ENCODE assay signal across 9 mouse cellular contexts in genomic region chr19:55253239-55253569, GRCm38 (mm10). TPM values are rescaled to one million over a fixed set of nuclear protein-coding genes. Genes with fewer than 3 reads are reported as not detected.
DNase-seq lines count a peak whose midpoint lies in the region; ATAC-seq and TF ChIP-seq lines count a peak whose summit lies in the region.
"Had no signal": no experiment of that assay in that cellular context is flagged by ENCODE, and none has a peak within 500 bp of the region (broad histone marks: within the 10 kb centered on the region; RNA-seq: fewer than 3 reads in every experiment).

No protein-coding gene starts in this region.

- H3K4me3 ChIP-seq in heart, embryonic 14.5 days (ENCODE audit: control insufficient read depth in 1 of 2, insufficient read depth in 1 of 2, low read depth in 1 of 2, low read length in 2 of 2), result peak overlapping the region; percentile 68 to 76
- peak overlapping the region; percentile 85 for H3K4me3 ChIP-seq in ES-Bruce4 (ENCODE audit: low read depth, low read length)
- H3K4me3 ChIP-seq in forebrain, embryonic 13.5 days, result peak overlapping the region; percentile 59
- H3K4me3 ChIP-seq in liver, embryonic 14.5 days (ENCODE audit: insufficient read depth in 1 of 2, low read depth in 2 of 2, low read length in 2 of 2), result peak overlapping the region; percentile 73 to 93
- peak overlapping the region; percentile 59 for H3K4me3 ChIP-seq in stomach, embryonic 16.5 days (replicated peaks; ENCODE audit: low read length)

- H3K27ac ChIP-seq in heart, embryonic 14.5 days (replicated peaks in 1 of 2; ENCODE audit: control insufficient read depth in 1 of 2, insufficient read depth in 1 of 2, low read depth in 2 of 2, low read length in 2 of 2), result peak overlapping the region; percentile 77 to 85
- H3K27ac ChIP-seq in ES-Bruce4 (ENCODE audit: insufficient read depth, low read length), result no peak overlapping the region
- no peak overlapping the region for H3K27ac ChIP-seq in forebrain, embryonic 13.5 days
- H3K27ac ChIP-seq in liver, embryonic 14.5 days, result peak overlapping the region; percentile 80
- peak overlapping the region; percentile 93 for H3K27ac ChIP-seq in stomach, embryonic 16.5 days (ENCODE audit: low read length)

- no peak for TF ChIP-seq POLR2A in ES-Bruce4 (IDR thresholded peaks at IDR 0.05; ENCODE audit: insufficient read depth, low read length)

- peak overlapping the region; percentile 82 for H3K9ac ChIP-seq in heart, embryonic 14.5 days (ENCODE audit: low read length)
- peak overlapping the region; percentile 82 for H3K9ac ChIP-seq in ES-Bruce4 (ENCODE audit: low read depth, poor library complexity, severe bottlenecking)
- peak overlapping the region; percentile 78 for H3K9ac ChIP-seq in forebrain, embryonic 13.5 days
- H3K9ac ChIP-seq in liver, embryonic 14.5 days (replicated peaks), result peak overlapping the region; percentile 86
- H3K9ac ChIP-seq in stomach, embryonic 16.5 days (ENCODE audit: low read length), result peak overlapping the region; percentile 83

- H3K36me3 ChIP-seq in heart, embryonic 14.5 days (ENCODE audit: control insufficient read depth, insufficient read depth, low read length), result no peaks in the 10 kb centered on the region
- H3K36me3 ChIP-seq in ES-Bruce4 (ENCODE audit: control insufficient read depth, insufficient read depth, low read length, poor library complexity, severe bottlenecking), result no peaks in the 10 kb centered on the region
- no peaks in the 10 kb centered on the region for H3K36me3 ChIP-seq in forebrain, embryonic 13.5 days (ENCODE audit: poor library complexity, severe bottlenecking)
- H3K36me3 ChIP-seq in liver, embryonic 14.5 days (replicated peaks; ENCODE audit: control insufficient read depth, insufficient read depth, low read depth), result no peaks in the 10 kb centered on the region
- no peaks in the 10 kb centered on the region for H3K36me3 ChIP-seq in stomach, embryonic 16.5 days (ENCODE audit: control insufficient read depth, insufficient read depth, low read length)

- ATAC-seq in heart, embryonic 14.5 days (ENCODE audit: insufficient number of reproducible peaks, insufficient read depth, low FRiP score, low read depth), result no peak
- 0 out of 2 replicates have a peak, but pooled peaks have one; percentile 14 for ATAC-seq in forebrain, embryonic 13.5 days
- peak; percentile 11 for ATAC-seq in liver, embryonic 14.5 days (ENCODE audit: insufficient read depth)
- no peak for ATAC-seq in stomach, embryonic 16.5 days (ENCODE audit: insufficient read depth, low FRiP score)

- no peak for DNase-seq in heart, postnatal 10 days
- no peak for DNase-seq in liver, embryonic 14.5 days (ENCODE audit: low read depth in 3 of 3, low spot score in 3 of 3)
- DNase-seq in ovary, postnatal 36 days (ENCODE audit: low spot score), result no peak
- no peak for DNase-seq in left cerebral cortex, adult 11 months (ENCODE audit: low spot score)

- TF ChIP-seq CTCF in ES-Bruce4 (IDR thresholded peaks at IDR 0.05; ENCODE audit: low read depth, low read length), result no peak
- no peak for TF ChIP-seq CTCF in liver, embryonic 14.5 days (IDR thresholded peaks at IDR 0.05; ENCODE audit: low read depth)

- H3K4me1 ChIP-seq in heart, embryonic 14.5 days (ENCODE audit: control insufficient read depth in 2 of 2, insufficient read depth in 2 of 2, low read length in 2 of 2), result peaks cover 3 to 18% of the 10 kb centered on the region in 2 experiments; a peak in 2 of 4 replicates
- peaks cover 2% of the 10 kb centered on the region for H3K4me1 ChIP-seq in ES-Bruce4 (ENCODE audit: control insufficient read depth, insufficient read depth, low read length)
- H3K4me1 ChIP-seq in forebrain, embryonic 13.5 days, result peaks cover 18% of the 10 kb centered on the region
- H3K4me1 ChIP-seq in liver, embryonic 14.5 days (replicated peaks; ENCODE audit: control insufficient read depth in 2 of 2, insufficient read depth in 2 of 2, low read length in 1 of 2), result peaks cover 29 to 33% of the 10 kb centered on the region in 2 experiments
- H3K4me1 ChIP-seq in stomach, embryonic 16.5 days (ENCODE audit: control insufficient read depth, insufficient read depth, low read length), result peaks cover 4% of the 10 kb centered on the region; the same call in 1 of the 2 replicates

- no peaks in the 10 kb centered on the region for H3K27me3 ChIP-seq in heart, embryonic 14.5 days (ENCODE audit: control insufficient read depth, insufficient read depth, low read length)
- no peaks in the 10 kb centered on the region for H3K27me3 ChIP-seq in ES-Bruce4 (ENCODE audit: control insufficient read depth, insufficient read depth, low read length, poor library complexity, severe bottlenecking)
- no peaks in the 10 kb centered on the region for H3K27me3 ChIP-seq in forebrain, embryonic 13.5 days
- no peaks in the 10 kb centered on the region for H3K27me3 ChIP-seq in liver, embryonic 14.5 days (ENCODE audit: control insufficient read depth, insufficient read depth, low read length)
- no peaks in the 10 kb centered on the region for H3K27me3 ChIP-seq in stomach, embryonic 16.5 days (ENCODE audit: control insufficient read depth, insufficient read depth, low read length)
- H3K27me3 ChIP-seq: Patski had no signal

- intact Hi-C loops in heart, postnatal 10 days (cut with DNase I), result no loop called here

- TF ChIP-seq EP300 in ES-Bruce4 (IDR thresholded peaks at IDR 0.05; ENCODE audit: insufficient read depth, low read depth, low read length), result no peak
- no peak for TF ChIP-seq EP300 in liver, embryonic 14.5 days (IDR thresholded peaks at IDR 0.05; ENCODE audit: low read depth)

- H3K9me3 ChIP-seq in heart, embryonic 14.5 days (ENCODE audit: control insufficient read depth, low read length), result no peaks in the 10 kb centered on the region
- peaks cover 3% of the 10 kb centered on the region for H3K9me3 ChIP-seq in ES-Bruce4 (replicated peaks; ENCODE audit: control insufficient read depth, insufficient read depth, low read length, poor library complexity, severe bottlenecking)
- no peaks in the 10 kb centered on the region for H3K9me3 ChIP-seq in forebrain, embryonic 13.5 days (replicated peaks)
- no peaks in the 10 kb centered on the region for H3K9me3 ChIP-seq in liver, embryonic 14.5 days (ENCODE audit: control insufficient read depth, low read length)
- no peaks in the 10 kb centered on the region for H3K9me3 ChIP-seq in stomach, embryonic 16.5 days (replicated peaks; ENCODE audit: control insufficient read depth, low read length)

- WGBS in heart, embryonic 14.5 days, result under 1% methylated on average over 9 of the region's 9 CpGs
- WGBS in forebrain, embryonic 13.5 days, result 8% methylated on average over 9 of the region's 9 CpGs
- under 1% methylated on average over 9 of the region's 9 CpGs for WGBS in liver, embryonic 14.5 days (ENCODE audit: insufficient replicate concordance)
- WGBS in stomach, embryonic 16.5 days, result 3% methylated on average over 9 of the region's 9 CpGs

- H3K4me2 ChIP-seq in heart, embryonic 14.5 days (ENCODE audit: low read length), result peak overlapping the region; percentile 92
- peak overlapping the region; percentile 95 for H3K4me2 ChIP-seq in forebrain, embryonic 13.5 days
- peak overlapping the region; percentile 72 for H3K4me2 ChIP-seq in liver, embryonic 14.5 days (ENCODE audit: low read depth)
- H3K4me2 ChIP-seq in stomach, embryonic 16.5 days (ENCODE audit: low read depth, low read length), result peak overlapping the region; percentile 91

RNA-seq across cellular contexts. Expression of gene Acsl5, which starts 1.5 kb away (rescaled TPM):
- polyA plus RNA-seq in heart, embryonic 14.5 days (2014; fragmentation: Nextera tagmentation; extraction: Ambion mirVana), result 30.7 and 31.6 TPM in 2 replicates
- 10 to 100 TPM; 17.0 to 18.9 TPM for total RNA-seq in heart, postnatal 10 days (2021)
- 16.8 and 22.0 TPM in 2 replicates for polyA plus RNA-seq in ES-Bruce4 (2011; ENCODE audit: insufficient read depth, insufficient read length, low read depth, missing spikeins)
- 9.4 and 10.9 TPM in 2 replicates for polyA plus RNA-seq in forebrain, embryonic 13.5 days (2015; fragmentation: Nextera tagmentation; extraction: Ambion mirVana)
- 35.2 and 50.3 TPM in 2 replicates for polyA plus RNA-seq in liver, embryonic 14.5 days (2012; rRNA removed)
- 117 and 126 TPM in 2 replicates for polyA plus RNA-seq in liver, embryonic 14.5 days (2014; fragmentation: Nextera tagmentation; extraction: Ambion mirVana)
- 145 and 151 TPM in 2 replicates for polyA plus RNA-seq in stomach, embryonic 16.5 days (2015; fragmentation: Nextera tagmentation; extraction: Ambion mirVana)

RNA-seq across cellular contexts. Expression of gene Gucy2g, which starts 12.2 kb away (rescaled TPM):
- not detected in 2 replicates for polyA plus RNA-seq in heart, embryonic 14.5 days (2014; fragmentation: Nextera tagmentation; extraction: Ambion mirVana)
- under 1 TPM in 1 of 2 experiments, not detected in 1; 0.07 TPM for total RNA-seq in heart, postnatal 10 days (2021)
- 0.25 TPM in 1 of 2 replicates, not detected in the other for polyA plus RNA-seq in ES-Bruce4 (2011; ENCODE audit: insufficient read depth, insufficient read length, low read depth, missing spikeins)
- polyA plus RNA-seq in forebrain, embryonic 13.5 days (2015; fragmentation: Nextera tagmentation; extraction: Ambion mirVana), result not detected in 2 replicates
- 0.01 and 0.03 TPM in 2 replicates for polyA plus RNA-seq in liver, embryonic 14.5 days (2012; rRNA removed)
- not detected in 2 replicates for polyA plus RNA-seq in liver, embryonic 14.5 days (2014; fragmentation: Nextera tagmentation; extraction: Ambion mirVana)
- 0.05 and 0.11 TPM in 2 replicates for polyA plus RNA-seq in stomach, embryonic 16.5 days (2015; fragmentation: Nextera tagmentation; extraction: Ambion mirVana)

Comparison
In these comparisons a context has a peak if more than half of its experiments do, and no peak if none do; other contexts are left out.
1. ATAC-seq: peak in forebrain, embryonic 13.5 days (single experiment) and liver, embryonic 14.5 days (single experiment); none in heart, embryonic 14.5 days (single experiment) and stomach, embryonic 16.5 days (single experiment).
2. H3K27ac ChIP-seq: peak in heart, embryonic 14.5 days (2 of 2), liver, embryonic 14.5 days (single experiment) and stomach, embryonic 16.5 days (single experiment); none in ES-Bruce4 (single experiment) and forebrain, embryonic 13.5 days (single experiment).
3. Peak in every context shown above with its lines, with median percentiles within 50 percentile points of each other: H3K4me2 ChIP-seq, H3K4me3 ChIP-seq and H3K9ac ChIP-seq.